11 mouse cellular contexts compared by ENCODE assay signal in the genomic region with DNA sequence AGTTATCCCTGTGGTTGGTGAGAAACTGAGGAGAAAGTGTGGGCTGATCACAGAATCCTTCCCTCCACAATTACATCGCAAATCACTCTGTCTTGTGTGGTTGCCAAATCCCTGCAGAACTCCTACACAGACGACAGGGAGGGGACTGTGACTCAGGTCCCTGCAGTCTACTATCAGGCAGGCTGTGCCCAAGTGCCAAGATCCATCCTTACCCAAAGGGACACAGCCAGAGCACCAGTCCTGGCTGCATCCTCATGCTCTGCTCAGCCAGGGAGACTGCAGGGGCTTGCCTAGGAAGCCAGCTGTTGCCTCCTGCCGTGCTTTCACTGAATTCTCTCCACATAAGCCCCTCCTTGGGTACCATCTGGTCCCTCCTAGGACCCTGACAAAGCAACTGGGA.
DNase-seq lines count a peak whose midpoint lies in the region; ATAC-seq and TF ChIP-seq lines count a peak whose summit lies in the region.
"Had no signal": no experiment of that assay in that cellular context is flagged by ENCODE, and none has a peak within 500 bp of the region (broad histone marks: within the 10 kb centered on the region; RNA-seq: fewer than 3 reads in every experiment).

No protein-coding gene starts in this region.

- no peak overlapping the region for H3K4me2 ChIP-seq in forebrain, embryonic 11.5 days (ENCODE audit: low read depth, low read length, severe bottlenecking)
- H3K4me2 ChIP-seq: liver, embryonic 13.5 days; stomach, embryonic 15.5 days had no signal

- H3K36me3 ChIP-seq in forebrain, embryonic 10.5 days (replicated peaks), result peaks cover 28% of the 10 kb centered on the region
- H3K36me3 ChIP-seq in forebrain, embryonic 11.5 days (ENCODE audit: control insufficient read depth, insufficient read depth, low read length), result no peaks in the 10 kb centered on the region
- H3K36me3 ChIP-seq in heart, embryonic 10.5 days, result no peaks in the 10 kb centered on the region
- H3K36me3 ChIP-seq: stomach, embryonic 15.5 days had no signal

- H3K4me1 ChIP-seq in forebrain, embryonic 10.5 days, result peaks cover 4% of the 10 kb centered on the region; the same call in 1 of the 2 replicates
- H3K4me1 ChIP-seq in forebrain, embryonic 11.5 days (replicated peaks; ENCODE audit: control insufficient read depth, insufficient read depth, low read length), result 0 out of 2 replicates have a peak, but pooled peaks cover 4% of the 10 kb centered on the region
- peaks cover 14% of the 10 kb centered on the region; the same call in 1 of the 2 replicates for H3K4me1 ChIP-seq in heart, embryonic 10.5 days
- H3K4me1 ChIP-seq in cerebellum, adult 2 months (ENCODE audit: control insufficient read depth, insufficient read depth, low read length), result no peaks in the 10 kb centered on the region
- H3K4me1 ChIP-seq: stomach, embryonic 15.5 days had no signal

- H3K9me3 ChIP-seq in forebrain, embryonic 10.5 days, result no peaks in the 10 kb centered on the region
- H3K9me3 ChIP-seq in forebrain, embryonic 11.5 days (ENCODE audit: control insufficient read depth, low read length), result no peaks in the 10 kb centered on the region
- no peaks in the 10 kb centered on the region for H3K9me3 ChIP-seq in heart, embryonic 10.5 days
- H3K9me3 ChIP-seq: liver, embryonic 13.5 days; stomach, embryonic 15.5 days had no signal

- WGBS in forebrain, embryonic 10.5 days, result 39% methylated on average over 3 of the region's 3 CpGs
- WGBS in forebrain, embryonic 11.5 days, result 34% methylated on average over 3 of the region's 3 CpGs
- 45% methylated on average over 3 of the region's 3 CpGs for WGBS in heart, embryonic 10.5 days
- WGBS in cerebellum, adult 2 months, result 14% methylated on average over 3 of the region's 3 CpGs

- no peak for TF ChIP-seq CTCF in cerebellum, adult 2 months (IDR thresholded peaks at IDR 0.05; ENCODE audit: borderline replicate concordance, insufficient read depth, low read depth, low read length)

- no peak for DNase-seq in forebrain, embryonic 10.5 days (ENCODE audit: extremely low spot score, low spot score)
- DNase-seq in forebrain, embryonic 11.5 days (ENCODE audit: low spot score), result no peak
- DNase-seq in frontal cortex, postnatal 36 days (ENCODE audit: low spot score in 2 of 2), result peak; percentile 40 to 61
- peak; percentile 36 to 61 for DNase-seq in left cerebral cortex, adult 9 months (ENCODE audit: low spot score in 2 of 2)
- peak; percentile 55 for DNase-seq in retina, embryonic 14.5 days (ENCODE audit: low spot score)
- DNase-seq in heart, embryonic 10.5 days (ENCODE audit: low spot score), result no peak
- DNase-seq in cerebellum, adult 2 months, result no peak
- DNase-seq: cerebellum, postnatal 25 days; liver, embryonic 13.5 days had no signal

- no peak for TF ChIP-seq POLR2A in cerebellum, adult 2 months (IDR thresholded peaks at IDR 0.05; ENCODE audit: borderline replicate concordance, insufficient read depth, low read length)

- no peak; the same call in 1 of the 2 replicates for ATAC-seq in forebrain, embryonic 11.5 days (replicated peaks; ENCODE audit: low FRiP score)
- no peak for ATAC-seq in granulocyte monocyte progenitor cell, adult 5-6 weeks (replicated peaks; ENCODE audit: poor library complexity, severe bottlenecking)

- H3K4me3 ChIP-seq in forebrain, embryonic 10.5 days, result no peak overlapping the region
- H3K4me3 ChIP-seq in forebrain, embryonic 11.5 days (ENCODE audit: low read depth, low read length), result no peak overlapping the region
- H3K4me3 ChIP-seq in heart, embryonic 10.5 days, result no peak overlapping the region
- no peak overlapping the region for H3K4me3 ChIP-seq in cerebellum, adult 2 months (replicated peaks; ENCODE audit: insufficient read depth, low read depth, low read length)
- H3K4me3 ChIP-seq: liver, embryonic 13.5 days; stomach, embryonic 15.5 days had no signal

- no peak overlapping the region for H3K9ac ChIP-seq in forebrain, embryonic 11.5 days (ENCODE audit: low read length)
- H3K9ac ChIP-seq: liver, embryonic 13.5 days; stomach, embryonic 15.5 days had no signal

- peak overlapping the region; percentile 32 for H3K27ac ChIP-seq in forebrain, embryonic 10.5 days
- no peak overlapping the region for H3K27ac ChIP-seq in forebrain, embryonic 11.5 days (ENCODE audit: low read depth, low read length)
- no peak overlapping the region; the same call in 1 of the 2 replicates for H3K27ac ChIP-seq in heart, embryonic 10.5 days
- no peak overlapping the region for H3K27ac ChIP-seq in cerebellum, adult 2 months (ENCODE audit: insufficient read depth, low read length)
- H3K27ac ChIP-seq: liver, embryonic 13.5 days; stomach, embryonic 15.5 days had no signal

- H3K27me3 ChIP-seq in forebrain, embryonic 10.5 days (ENCODE audit: poor library complexity, severe bottlenecking), result no peaks in the 10 kb centered on the region
- H3K27me3 ChIP-seq in forebrain, embryonic 11.5 days (ENCODE audit: control insufficient read depth, insufficient read depth, low read length), result no peaks in the 10 kb centered on the region
- H3K27me3 ChIP-seq in heart, embryonic 10.5 days (ENCODE audit: insufficient read depth, poor library complexity, severe bottlenecking), result no peaks in the 10 kb centered on the region
- no peaks in the 10 kb centered on the region for H3K27me3 ChIP-seq in cerebellum, adult 2 months (ENCODE audit: control insufficient read depth, insufficient read depth, low read length)
- H3K27me3 ChIP-seq: liver, embryonic 13.5 days; stomach, embryonic 15.5 days had no signal

Comparison
In these comparisons a context has a peak if more than half of its experiments do, and no peak if none do; other contexts are left out.
1. DNase-seq: peak in frontal cortex, postnatal 36 days (2 of 2), left cerebral cortex, adult 9 months (2 of 2) and retina, embryonic 14.5 days (single experiment); none in forebrain, embryonic 10.5 days (single experiment), forebrain, embryonic 11.5 days (single experiment), heart, embryonic 10.5 days (single experiment) and cerebellum, adult 2 months (0 of 2).